In genomic region chr19:5994711-5995110, GRCm38 (mm10) we compare ENCODE assay signal across 17 mouse cellular contexts. TPM values are rescaled to one million over a fixed set of nuclear protein-coding genes. Genes with fewer than 3 reads are reported as not detected.
A peak's percentile ranks its signal among the peaks of the same experiment; 100 is the strongest.
DNase-seq lines count a peak whose midpoint lies in the region.
"Had no signal": no experiment of that assay in that cellular context is flagged by ENCODE, and none has a peak within 500 bp of the region (broad histone marks: within the 10 kb centered on the region; RNA-seq: fewer than 3 reads in every experiment).

No protein-coding gene starts in this region.

- DNase-seq in cerebellum, postnatal 14 days = peak; percentile 69 to 71
- no peak for DNase-seq in cerebellum, postnatal 36 days
- DNase-seq in kidney, postnatal 10 days = peak; percentile 24
- no peak for DNase-seq in kidney, adult 11 months
- DNase-seq in left cerebral cortex, postnatal 4 days = peak; percentile 55
- no peak for DNase-seq in left cerebral cortex, postnatal 14 days (ENCODE audit: low spot score in 2 of 2)
- DNase-seq: adrenal gland, adult 2 months; adrenal gland, postnatal 10 days; adrenal gland, postnatal 25 days; cerebellum, adult 11-12 months; cerebellum, adult 2 months; cerebellum, adult 9-10 months; cerebellum, postnatal 25 days; embryo, embryonic 11 days had no signal

- intact Hi-C loops in left cerebral cortex, postnatal 4 days (cut with DNase I) = no loop called here
- intact Hi-C loops in left cerebral cortex, postnatal 14 days (cut with DNase I) = no loop called here

RNA-seq across cellular contexts. Expression of gene Slc22a20, which starts 8.8 kb away (rescaled TPM):
- total RNA-seq in left cerebral cortex, postnatal 4 days (2021) = not detected
- total RNA-seq in left cerebral cortex, postnatal 14 days (2021) = not detected
- total RNA-seq: adrenal gland, adult 2 months; adrenal gland, postnatal 10 days; adrenal gland, postnatal 25 days; adrenal gland, postnatal 4 days; common myeloid progenitor, adult 5-6 weeks; MEL had no signal

RNA-seq across cellular contexts. Expression of gene Capn1, which starts 21.0 kb away (rescaled TPM):
- total RNA-seq in left cerebral cortex, postnatal 4 days (2021) = 10 to 100 TPM; 12.1 to 14.2 TPM
- 10 to 100 TPM; 14.5 to 17.4 TPM for total RNA-seq in left cerebral cortex, postnatal 14 days (2021)

RNA-seq across cellular contexts. Expression of gene Pola2, which starts 30.7 kb away (rescaled TPM):
- 10 to 100 TPM; 14.3 to 16.4 TPM for total RNA-seq in left cerebral cortex, postnatal 4 days (2021)
- total RNA-seq in left cerebral cortex, postnatal 14 days (2021) = 1 to 10 TPM; 6.2 to 6.6 TPM

RNA-seq across cellular contexts. Expression of gene Syvn1, which starts 51.7 kb away (rescaled TPM):
- total RNA-seq in left cerebral cortex, postnatal 4 days (2021) = 10 to 100 TPM; 38.6 to 39.4 TPM
- 10 to 100 TPM; 41.2 to 44.4 TPM for total RNA-seq in left cerebral cortex, postnatal 14 days (2021)

Comparison
In these comparisons a context has a peak if more than half of its experiments do, and no peak if none do; other contexts are left out.
1. DNase-seq: peak in cerebellum, postnatal 14 days (2 of 2), kidney, postnatal 10 days (single experiment) and left cerebral cortex, postnatal 4 days (single experiment); none in cerebellum, postnatal 36 days (0 of 2), kidney, adult 11 months (single experiment) and left cerebral cortex, postnatal 14 days (0 of 2).